Mouse (Mus musculus): ENCODE results near the gene Commd1. TPM values are rescaled to one million over a fixed set of nuclear protein-coding genes. Genes with fewer than 3 reads are reported as not detected.

Gene Commd1
- 102 and 105 TPM in 2 replicates for total RNA-seq (2021)
- long read RNA-seq, experiment 1, full-length matches to known transcripts = 118 of 120 reads
- long read RNA-seq, experiment 1, partial matches to known transcripts = 0 of 120 reads
- long read RNA-seq, experiment 1, other reads (novel, unspliced or antisense) = 2 of 120 reads
- long read RNA-seq, experiment 2, full-length matches to known transcripts = 112 of 117 reads
- long read RNA-seq, experiment 2, partial matches to known transcripts = 0 of 117 reads
- long read RNA-seq, experiment 2, other reads (novel, unspliced or antisense) = 5 of 117 reads

DNA sequence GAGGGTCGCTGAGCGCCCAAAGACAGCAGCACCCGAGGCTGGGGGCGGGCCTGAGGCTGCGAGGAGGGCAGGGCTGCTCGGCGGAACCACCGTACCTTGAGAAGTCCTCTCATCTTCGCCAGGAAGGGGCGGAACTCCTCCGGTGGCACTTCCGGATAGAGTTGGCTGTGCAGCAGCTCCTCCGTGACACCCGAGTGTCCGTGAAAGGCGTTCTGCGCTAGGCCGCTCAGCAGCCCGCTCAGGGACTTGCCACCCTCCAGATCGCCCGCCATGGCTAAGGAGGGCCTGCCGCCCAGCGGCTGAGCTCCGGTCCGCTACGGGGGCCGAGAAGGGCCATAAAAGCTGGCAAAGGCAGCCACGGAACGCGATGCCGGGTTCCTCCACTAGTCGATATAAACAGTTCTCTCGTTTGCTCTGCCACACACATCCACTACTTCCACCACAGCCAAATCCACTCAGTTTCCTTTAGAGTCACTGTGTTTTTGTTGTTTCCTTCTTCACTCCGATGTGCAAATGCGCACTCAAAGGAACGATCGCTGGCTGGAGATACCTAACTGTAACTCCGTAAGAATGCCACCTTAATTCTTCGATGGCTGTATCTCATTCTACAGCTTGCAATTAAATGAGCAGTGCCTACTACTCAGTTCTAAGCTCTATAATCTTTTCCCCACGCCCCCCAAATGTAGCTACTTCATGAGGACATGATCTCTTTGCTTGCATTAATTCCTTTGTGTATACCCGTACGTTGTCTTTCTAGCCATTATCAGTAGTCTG, at the start of gene Commd1, which contains the start of gene Gm28048:
TSS of gene Commd1 (minus strand) at position 399 of the 774 bp plus-strand sequence.
TSS of gene Gm28048 (minus strand) at position 107 of the 774 bp plus-strand sequence.
- peak; percentile 98 for DNase-seq

DNA sequence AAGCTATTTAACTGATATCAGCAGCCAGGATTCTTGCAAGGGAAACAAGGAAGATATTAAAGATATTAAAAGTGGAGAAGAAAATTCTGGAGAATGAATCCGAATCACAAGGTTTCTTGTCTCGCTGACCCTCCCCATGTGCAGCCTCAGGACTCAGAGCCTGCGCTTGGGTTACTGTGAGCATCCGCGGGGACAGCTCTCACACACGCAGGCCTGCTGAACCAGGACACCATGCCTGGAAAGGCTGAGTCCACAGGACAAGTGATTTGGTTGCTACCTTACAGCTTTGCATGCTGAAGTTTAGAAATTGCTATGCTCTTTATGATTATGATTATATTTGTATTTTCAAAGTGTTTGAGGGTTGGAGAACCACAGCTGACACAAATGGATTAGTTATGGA, 47.2 kb upstream of the Commd1 start:
- no peak for DNase-seq

DNA sequence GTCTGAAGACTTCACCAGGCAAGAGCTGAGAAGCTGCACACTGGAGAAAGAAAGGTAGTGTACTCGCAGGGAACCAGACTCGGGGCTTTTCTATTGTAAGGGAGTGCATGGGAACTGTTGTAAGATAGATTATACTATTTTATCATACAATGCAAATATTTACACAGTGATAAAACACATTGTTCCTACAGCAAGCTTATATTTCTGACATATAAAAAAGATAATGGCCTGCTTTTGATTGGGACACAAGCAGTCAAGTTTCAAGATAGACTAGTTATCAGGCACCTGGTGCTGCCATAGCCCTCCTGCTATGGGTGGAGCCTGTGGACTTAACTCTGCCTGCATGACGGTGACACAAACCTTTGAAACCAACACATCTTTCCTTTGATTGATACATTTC, 46.8 kb upstream of the Commd1 start:
- no peak for DNase-seq

DNA sequence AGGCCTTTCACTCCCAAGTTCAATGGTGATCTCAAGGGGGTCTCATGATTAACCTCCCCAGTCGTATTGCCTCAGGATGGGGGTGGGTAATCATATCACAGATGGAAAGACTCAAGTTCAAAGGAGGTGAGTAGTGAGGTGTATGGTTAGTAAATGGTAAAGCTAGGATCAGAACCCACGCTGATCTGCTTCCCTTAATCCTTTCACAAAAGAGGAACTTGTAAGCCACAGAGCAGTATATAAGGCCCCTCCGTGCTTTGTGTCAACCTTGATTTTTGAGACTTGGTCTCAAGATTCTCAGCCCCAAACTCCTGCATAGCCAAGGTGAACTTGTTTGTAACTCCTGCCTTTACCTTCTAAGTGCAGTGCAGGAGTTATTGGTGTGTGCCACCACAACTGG, 42.0 kb upstream of the Commd1 start:
- DNase-seq = no peak

DNA sequence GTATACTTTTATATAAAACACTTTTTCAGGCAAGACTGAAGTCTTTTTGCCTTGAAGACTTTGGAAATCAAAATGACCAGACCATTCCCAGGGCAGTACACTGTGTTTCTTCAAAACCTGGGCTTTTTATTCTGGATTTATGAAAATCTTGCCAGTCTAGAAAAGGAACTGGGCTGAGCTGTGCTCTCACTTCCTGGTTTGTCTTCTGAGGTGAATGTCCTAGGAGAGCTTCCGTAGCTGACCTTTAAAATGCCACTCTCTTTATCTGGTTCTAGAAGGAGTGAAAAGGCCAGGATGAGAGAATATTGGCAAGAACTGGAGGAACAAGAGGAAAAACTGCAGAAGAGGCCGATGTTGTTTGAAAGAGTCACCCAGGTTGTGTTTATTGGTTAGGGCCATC, 41.0 kb upstream of the Commd1 start:
- DNase-seq = no peak

DNA sequence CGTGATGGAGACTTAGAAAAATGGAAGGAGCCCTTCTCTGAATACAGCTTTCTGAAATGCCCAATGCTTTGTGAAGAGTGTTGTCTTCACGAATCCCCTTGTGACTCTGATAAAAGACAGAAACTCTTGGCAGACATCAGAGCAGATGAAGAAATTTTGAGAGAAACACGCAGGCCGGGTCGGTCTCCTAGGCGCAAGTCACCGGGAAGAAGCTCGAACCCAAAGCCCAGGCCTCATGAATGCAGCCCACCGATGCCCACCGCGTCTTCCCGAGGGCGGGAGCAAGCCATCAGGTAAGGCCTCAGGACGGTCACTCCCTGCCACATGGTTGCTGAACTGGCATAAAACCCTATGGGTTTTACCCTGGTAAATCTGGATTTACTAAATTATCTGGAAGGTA, 38.7 kb upstream of the Commd1 start:
- no peak for DNase-seq

DNA sequence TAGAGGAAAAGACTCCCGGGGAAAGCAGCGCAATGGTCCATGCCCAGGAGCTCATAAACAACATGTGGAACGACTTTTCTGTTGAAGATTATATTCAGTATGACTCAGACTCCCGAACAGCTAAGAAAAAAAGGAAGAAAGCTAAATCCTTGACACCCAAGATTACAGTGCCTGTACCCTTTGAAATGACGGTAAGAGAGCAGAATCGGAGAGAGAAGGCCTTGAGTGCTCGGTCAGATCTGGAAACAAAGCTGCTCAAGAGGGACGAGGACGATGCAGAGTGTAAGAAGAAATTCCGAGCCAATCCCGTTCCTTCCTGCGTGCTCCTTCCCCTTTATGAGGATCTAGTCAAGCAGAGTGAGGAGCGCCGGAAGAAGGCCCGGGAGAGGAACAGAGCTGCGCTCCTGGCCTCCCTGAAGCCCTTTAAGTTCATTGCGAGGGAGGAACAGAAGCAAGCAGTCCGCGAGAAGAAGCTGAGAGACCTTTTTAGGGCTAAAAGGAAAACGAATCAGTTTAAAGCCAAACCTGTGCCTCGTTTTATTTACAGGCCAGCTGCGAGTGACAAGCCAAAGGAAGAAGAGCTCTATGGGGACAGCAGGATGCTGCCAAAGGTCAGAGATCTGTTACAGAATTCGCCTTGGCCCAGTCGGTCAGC, 38.1 kb upstream of the Commd1 start:
- peak; percentile 31 for DNase-seq

DNA sequence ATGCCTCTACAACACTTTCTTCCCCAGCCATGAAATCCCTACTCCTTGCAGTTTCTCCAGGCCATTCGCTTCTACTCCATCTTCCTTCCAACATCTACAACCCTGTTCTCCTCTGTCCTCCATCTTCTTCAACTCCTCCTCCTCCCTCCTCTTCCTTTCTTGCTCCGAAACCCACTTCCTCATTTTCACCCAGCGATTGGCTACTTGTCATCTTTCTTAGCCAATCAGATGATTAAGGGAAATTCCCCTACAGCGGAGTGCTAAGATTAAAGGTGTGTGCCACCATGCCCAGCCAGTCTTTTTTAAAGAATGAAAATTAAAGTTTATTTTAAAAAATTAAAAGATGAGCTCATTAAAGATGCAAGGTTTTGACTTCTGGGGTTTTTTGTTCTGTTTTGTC, 35.8 kb upstream of the Commd1 start:
- DNase-seq = no peak

DNA sequence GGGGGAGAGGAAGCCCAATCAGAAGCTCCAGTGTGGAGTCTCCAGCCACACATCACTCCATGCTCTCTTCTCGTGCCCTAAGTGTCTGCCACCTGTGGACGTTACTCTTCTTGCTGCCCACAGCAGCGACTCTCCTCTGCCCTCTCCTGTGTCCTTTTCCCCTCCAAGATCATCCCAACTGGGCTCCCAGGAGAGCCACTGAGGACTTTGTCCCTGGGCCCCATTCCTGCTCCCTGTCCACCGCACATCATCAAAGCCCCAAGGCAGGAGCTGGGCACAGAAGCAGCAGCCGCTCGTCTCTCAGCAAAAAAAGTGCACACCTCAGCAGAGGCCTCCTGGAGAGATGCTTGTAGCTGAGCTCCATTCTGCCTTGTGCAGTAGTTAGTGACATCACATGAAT, 32.8 kb upstream of the Commd1 start:
- DNase-seq = no peak

DNA sequence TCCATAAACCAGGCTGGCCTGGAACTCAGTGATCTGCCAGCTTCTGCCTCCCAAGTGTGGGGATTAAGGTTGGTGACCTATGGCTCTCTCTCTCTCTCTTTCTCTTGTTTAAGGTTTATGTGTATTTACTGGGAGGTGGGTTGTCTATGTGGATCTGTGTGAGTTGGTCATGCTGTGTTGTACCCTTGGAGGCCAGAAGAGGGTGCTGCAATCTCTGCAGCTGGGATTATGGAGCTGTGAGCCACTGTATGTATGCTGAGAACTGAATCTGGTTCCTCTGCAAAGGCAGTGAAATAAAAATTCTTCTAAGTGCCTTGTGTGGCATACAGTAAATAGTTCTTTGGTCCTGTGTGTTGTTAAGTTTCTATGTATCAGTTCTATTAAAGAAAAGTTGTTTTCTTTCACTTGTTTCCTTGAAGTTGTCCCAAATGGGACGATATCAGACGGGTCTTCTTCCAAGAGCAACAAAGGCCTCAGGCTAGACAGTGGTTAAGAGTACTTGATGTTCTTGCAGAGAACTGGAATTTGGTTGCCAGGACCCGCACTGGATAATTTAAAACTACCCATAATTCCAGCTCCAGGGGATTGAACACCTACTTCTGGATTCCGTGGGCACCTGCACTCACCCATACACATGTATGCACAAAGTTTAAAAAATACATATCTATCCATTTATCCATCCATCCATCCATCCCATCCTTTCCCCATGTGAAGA, 31.6 kb upstream of the Commd1 start:
- DNase-seq = no peak

DNA sequence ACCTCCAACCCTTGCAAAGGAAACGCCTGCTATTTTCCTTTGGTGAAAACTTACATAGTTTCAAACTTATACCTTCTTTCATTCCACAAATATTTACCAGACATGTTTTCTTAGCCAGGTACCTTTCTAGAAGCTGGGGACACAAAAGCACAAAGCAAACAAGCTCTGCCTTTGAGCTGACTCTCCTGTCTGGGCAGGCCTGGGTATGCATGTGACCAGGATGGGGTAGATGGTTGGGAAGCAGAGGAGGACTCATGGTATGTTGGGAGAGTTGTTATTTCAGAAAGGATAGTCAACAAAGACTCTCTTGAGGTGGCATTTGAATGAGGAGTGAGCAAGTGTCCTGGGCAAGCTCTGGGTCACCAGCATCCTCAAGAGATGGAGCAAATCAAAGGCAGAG, 30.9 kb upstream of the Commd1 start:
- no peak for DNase-seq

DNA sequence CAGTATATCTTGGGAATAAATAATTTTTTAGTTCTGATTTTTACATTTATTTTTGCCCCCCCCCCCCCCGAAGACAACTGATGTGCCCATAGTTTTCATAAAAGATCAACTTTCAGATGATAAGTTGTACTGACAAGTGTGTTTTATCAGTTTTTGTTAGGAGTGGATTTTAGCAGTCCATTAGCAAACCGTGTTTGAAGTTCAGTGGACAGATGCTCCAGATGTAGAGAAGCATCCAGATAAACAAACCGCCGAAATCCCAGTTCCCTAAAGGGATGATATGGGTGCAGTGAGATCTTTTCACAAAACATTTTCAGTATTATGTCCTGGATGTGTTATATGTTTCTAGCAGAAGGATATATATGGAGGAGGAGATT, 26.6 kb upstream of the Commd1 start:
- no peak for DNase-seq

DNA sequence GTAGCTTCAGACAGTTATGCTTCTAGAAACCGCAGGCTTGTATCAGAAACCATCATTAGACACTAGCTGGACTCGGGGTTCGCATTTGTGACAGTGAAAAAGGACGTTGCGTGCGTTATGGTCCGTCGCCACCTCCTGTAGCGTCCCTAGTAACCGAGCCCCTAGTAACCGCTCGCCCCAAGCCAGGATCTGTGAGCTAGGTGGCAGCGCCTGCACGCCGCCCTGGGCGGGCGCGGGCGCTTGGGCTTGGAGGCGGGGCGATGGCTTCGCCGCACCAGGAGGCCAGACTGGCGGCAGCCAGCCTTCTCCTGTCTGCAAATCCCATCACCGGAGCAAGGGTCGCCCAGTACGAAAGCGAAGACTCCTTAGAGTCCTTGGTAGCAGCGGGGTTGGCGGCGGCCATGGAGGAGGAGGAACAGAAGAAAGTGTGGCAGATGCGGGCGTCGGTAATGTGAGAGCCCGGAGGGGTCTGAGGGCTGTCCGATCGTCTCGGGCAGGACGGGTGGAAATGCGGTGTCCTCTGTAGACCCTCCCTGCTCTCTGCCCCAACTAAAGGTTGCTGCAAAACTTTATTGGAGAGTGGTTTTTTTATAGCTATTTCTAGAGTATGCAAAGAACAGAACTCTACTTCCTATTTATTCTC, 26.1 kb upstream of the Commd1 start:
- peak; percentile 91 for DNase-seq

DNA sequence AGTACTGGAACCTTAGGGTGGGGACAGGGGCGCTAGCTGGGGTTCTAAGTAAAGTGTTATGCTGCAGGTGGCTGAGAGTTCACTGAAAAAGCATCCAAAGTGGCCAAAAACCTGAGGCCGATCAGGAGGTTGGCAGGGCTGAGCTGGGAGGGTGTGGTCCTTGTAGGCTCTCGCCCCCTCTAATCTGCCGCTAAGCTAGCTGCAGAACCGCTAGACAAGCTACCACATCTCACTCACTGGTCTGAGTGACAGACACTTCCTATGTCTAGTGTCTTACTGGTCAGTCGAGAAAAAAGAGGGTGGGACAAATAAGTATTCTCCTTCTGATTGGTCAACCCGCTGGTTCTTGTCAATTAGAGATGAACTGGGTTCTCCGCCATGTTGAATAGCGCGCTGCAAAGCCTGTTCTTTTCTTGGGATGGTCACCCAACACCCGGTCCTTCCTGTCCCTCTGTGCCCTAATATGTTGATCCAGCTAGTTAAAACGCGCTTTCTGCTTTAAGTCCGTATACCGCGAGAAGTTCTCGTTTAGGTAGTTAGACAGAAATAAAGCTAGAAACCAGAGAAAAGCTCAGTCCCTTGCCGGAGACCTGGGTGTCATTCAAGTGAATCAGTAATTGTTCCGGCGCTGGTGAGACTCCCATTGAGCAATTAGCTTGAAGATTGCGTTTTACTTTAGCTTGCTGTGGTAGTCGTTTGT, 25.4 kb upstream of the Commd1 start, which contains the start of gene Fam161a:
TSS of gene Fam161a (plus strand) at position 51 of the 700 bp plus-strand sequence.
- peak; percentile 84 for DNase-seq

DNA sequence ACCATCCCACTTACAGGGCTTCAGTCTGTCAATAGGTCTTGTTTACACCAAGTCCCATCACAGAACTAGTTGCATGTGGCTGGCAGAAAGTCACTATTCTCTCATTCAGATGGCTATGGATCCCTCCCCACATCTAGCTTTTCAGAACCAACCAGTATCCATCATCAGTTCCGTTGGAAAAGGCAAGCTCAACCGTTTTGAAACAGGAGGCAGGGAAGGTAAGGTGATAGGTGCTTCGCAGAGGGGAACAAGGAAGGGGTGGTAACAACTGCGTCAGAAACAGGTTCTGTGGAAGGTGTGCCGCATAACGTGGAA, 24.9 kb upstream of the Commd1 start:
- DNase-seq = no peak

DNA sequence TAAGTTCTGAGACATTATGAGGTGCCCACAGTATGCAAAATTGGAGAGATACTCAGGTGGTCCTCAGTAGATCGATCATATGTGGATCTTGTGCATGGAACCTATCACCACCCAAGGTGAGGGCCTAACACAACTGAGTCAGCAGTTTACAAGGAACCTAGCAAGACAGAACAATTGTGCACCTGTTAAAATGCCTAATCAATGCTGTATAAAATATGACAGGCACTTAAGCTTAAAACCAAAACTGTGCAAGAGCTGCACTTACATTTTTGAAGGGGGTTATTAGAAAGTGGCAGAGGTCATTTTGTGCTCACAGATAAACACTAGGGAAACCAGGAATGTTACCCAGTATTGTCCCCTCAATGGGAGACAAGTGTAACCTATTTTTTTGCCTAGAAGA, 23.1 kb upstream of the Commd1 start:
- no peak for DNase-seq

DNA sequence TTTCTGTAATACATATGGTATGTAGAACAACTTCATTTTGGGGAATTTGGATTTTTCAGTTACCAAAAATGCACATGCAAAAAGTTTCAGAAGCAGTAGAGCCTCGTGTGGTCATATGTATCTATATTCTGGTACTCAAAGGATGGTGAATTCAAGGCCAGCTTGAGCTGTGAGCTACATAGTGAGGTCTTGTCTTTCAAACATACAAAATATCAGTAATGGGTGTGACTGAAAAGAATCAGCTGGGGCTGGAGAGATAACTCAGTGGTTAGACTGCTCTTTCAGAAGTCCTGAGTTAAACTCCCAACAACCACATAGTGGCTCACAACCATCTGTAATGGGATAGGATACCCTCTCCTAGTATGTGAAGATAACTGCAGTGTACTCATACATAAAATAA, 16.1 kb upstream of the Commd1 start:
- no peak for DNase-seq

DNA sequence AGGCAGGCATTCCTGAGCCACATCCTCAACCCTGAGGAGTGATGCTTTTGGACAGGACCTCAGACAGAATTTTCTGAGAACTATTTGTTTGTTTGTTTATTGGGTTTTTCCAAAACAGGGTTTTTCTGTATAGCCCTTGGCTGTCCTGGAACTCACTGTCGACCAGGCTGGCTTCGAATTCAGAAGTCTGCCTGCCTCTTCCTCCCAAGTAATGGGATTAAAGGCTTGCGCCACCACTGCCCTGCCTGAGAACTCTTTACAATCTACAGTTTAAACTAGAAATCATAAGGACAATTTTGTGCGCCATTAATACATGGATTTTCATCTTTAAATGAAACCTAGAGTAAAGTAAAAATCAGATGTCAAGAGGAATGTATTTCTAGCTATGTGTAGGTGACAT, 13.3 kb upstream of the Commd1 start:
- DNase-seq = no peak

DNA sequence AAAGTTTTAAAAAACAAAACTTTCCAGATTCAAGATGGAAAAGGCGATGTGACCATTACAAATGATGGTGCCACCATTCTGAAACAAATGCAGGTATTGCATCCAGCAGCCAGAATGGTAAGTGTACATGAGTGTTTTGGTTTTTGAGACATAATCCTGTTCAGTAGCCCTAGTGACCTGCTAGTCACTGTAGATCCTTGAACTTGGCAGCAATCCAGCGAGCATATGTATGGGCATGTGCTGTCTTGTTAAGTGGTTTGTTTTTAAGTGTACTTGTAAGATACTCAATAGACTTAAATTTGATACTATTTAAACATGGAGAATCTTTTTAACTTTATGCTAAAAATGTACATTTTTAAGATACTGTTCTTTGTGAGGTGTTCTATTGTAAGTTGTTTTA, 12.1 kb upstream of the Commd1 start:
- no peak for DNase-seq

DNA sequence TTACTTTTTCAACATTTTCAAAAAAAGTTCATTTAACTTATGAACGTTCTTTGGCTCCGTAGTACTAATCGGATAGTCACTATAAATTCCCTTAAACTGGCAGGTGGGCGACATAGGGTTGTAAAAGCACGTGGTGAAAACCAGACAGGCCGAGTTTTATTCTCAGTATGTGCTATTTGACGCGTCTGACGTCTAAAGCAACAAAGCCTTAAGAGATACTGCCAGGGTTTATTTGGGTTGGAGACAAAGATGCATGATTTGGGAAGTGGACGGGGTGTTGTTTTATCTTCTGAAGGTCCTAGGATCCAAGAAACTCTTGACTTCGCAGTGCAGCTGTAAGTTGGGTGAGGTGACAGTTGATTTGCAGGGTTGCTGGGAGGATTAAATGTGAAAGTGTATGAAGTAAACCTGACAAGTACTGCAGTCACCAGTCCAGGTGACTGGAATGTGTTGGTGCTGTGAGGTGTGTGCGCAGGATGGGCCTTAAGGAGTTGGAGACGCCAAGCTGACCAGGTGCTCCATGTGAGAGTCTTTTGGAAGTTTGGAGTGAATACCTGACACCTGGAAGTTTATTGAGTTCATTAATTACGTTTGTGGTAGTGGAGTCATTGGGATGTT, 9.1 kb upstream of the Commd1 start:
- no peak for DNase-seq

All from adrenal gland, postnatal 14 days (tissue).